Mouse (Mus musculus): ENCODE results near the gene Nkain4.

Gene Nkain4

GRCm38 (mm10) chr2:180954061-180955047, at the start of gene Nkain4:
Gene Nkain4, minus strand, starts transcription at chr2:180954699.
- DNase-seq (ENCODE audit: extremely low spot score) = peak; percentile 85

DNA sequence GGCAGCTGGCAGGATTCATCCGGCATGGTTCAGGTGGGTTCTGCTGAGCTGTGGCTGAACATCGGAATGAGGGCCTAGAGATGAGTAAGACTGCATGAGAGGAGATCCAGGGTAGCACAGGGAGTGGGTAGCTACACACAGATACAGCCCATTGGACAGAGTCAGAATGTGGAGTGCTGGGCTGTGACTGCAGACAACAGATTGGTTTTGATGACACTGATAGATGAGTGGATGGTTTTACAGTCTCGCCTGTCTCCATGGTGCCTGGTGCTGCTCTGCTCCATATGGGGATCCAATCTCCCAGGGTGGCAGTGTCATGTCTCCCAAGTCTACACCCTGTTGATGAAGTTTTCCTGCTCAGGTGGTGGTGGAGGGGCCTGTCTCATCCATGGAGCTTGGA, 42.4 kb upstream of the Nkain4 start:
- no peak for DNase-seq (ENCODE audit: extremely low spot score)

DNA sequence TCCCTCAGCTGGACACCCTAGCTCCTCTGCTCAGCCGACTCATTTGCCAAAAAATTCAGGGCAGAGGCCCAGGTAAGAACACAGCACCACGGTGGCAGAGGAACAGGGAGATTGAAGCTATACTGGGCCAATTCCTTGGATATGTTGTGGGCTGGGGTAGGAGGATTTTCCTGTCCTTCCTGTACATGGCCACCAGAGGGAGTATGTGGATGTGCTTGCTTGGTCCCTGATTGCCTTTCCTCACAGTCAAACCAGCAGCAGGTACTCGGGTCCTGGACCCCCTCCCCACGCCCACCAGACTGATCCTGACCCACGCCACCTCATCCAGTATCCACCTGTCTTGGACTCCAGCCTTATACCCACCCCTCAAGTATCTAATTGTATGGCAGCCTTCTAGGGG, 41.9 kb upstream of the Nkain4 start:
- DNase-seq (ENCODE audit: extremely low spot score) = peak; percentile 48

GRCm38 (mm10) chr2:180995457-180995856, 41.0 kb upstream of the Nkain4 start:
- DNase-seq (ENCODE audit: extremely low spot score) = no peak

GRCm38 (mm10) chr2:180994360-180994759, 39.9 kb upstream of the Nkain4 start:
- DNase-seq (ENCODE audit: extremely low spot score) = no peak

DNA sequence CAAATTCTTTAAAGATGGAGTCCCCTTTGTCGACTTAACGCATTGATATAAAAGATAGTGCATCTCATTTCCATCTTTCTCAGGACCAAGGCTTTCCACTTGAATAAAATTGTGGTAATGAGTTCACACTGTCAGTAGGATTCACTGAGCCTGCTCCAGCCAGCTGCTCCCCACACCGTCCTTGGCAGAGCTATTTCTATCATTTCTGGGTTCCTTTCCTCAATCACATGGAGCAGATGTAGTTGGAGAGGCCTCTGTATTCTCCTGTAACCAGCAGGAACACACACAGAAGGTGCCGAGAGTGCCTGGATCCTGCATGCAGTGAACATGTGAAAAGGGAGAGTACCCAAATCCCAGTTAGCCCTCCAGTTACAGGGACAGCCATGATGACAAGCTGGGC, 35.8 kb upstream of the Nkain4 start:
- DNase-seq (ENCODE audit: extremely low spot score) = no peak

DNA sequence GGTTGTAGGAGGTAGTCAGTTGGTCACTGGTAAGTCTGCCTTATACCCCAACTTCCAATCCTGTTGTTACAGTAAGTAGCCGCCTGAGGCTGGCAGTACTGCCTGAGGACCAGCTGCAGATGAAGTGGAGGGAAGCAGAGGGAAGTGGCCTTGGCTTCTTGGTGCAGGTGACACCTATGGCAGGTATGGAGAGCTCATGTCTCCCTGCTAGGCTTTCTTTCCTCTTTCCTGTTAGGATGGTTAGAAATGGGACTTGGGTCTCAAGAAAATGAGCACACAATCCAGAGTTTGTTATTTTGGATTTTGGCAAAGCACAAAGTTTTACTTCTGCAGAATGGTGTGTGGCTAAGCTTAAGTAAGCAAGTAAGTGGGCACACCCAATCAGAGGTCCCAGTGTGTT, 34.4 kb upstream of the Nkain4 start:
- no peak for DNase-seq (ENCODE audit: extremely low spot score)

GRCm38 (mm10) chr2:180988347-180988913, 33.9 kb upstream of the Nkain4 start:
- DNase-seq (ENCODE audit: extremely low spot score) = no peak

DNA sequence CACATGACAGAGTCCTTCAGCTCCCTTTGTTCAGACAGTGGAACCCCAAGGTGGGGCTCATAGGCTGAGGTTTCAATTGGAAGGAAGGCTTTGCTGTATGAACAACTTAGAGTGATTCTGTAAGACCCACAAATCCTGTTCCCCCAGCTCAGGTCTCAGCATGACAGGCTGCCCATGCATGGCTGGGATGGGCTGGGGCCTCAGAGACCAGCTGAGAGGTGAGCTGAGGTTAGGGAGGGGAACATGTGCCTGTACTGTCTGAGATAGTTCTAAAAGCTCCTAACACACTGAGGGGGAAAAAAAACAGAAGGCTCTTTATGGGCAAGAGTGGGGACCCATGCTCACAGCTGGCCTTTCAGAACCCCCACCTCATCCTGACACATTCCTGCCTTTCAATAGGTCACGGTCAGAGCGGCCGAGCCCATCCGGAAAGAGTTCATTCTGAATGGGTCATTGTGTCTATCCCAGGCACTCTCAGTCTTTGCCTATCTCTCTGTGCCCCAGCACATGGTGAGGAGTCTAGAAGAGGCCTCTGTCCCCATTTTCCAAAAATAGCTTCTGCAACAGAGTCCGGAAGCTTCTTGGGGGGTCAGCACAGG, 33.0 kb upstream of the Nkain4 start:
- no peak for DNase-seq (ENCODE audit: extremely low spot score)

DNA sequence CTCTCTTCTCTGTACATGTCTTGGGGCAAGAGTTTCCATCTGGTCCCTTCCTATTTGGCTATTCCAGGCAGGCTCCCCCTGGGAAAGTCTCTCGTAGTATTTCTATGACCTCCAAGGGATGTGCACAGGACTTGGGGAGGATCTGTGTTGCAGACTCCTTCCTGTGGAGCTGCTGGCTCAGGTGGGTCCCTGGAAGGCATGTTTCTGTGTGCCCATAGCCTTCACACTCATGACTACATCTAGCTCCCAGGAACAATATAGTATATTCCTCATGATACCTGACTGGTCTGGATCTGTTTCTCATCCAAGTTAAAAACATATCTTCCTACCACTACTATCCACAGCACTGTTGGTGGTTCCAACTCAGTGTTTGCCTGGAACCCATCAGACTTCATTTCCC, 32.5 kb upstream of the Nkain4 start:
- no peak for DNase-seq (ENCODE audit: extremely low spot score)

- DNase-seq (ENCODE audit: extremely low spot score) = no peak
Observed at GRCm38 (mm10) chr2:180986449-180986848, 31.9 kb upstream of the Nkain4 start, which contains the start of gene Col20a1. Gene Col20a1, plus strand, starts transcription at chr2:180986535.

DNA sequence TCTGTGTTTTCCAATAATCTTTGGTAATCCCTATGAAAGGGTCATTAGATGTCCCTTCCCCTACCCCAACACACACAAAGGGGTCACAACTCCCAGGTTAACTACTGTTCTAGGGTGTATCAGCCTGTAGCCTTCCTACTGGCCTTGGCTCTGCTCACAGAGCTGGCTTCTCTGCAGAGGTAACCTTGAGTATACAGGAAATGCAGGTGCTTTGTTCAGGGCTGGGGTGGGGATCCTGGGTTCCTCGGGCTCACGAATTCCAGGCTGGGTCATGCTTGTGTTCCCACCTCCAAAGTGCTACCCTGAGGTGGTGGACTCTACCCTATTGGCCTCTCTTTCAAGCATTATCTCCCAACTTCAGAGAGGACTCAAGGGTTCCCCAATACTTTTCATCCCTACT, 31.1 kb upstream of the Nkain4 start:
- DNase-seq (ENCODE audit: extremely low spot score) = no peak

DNA sequence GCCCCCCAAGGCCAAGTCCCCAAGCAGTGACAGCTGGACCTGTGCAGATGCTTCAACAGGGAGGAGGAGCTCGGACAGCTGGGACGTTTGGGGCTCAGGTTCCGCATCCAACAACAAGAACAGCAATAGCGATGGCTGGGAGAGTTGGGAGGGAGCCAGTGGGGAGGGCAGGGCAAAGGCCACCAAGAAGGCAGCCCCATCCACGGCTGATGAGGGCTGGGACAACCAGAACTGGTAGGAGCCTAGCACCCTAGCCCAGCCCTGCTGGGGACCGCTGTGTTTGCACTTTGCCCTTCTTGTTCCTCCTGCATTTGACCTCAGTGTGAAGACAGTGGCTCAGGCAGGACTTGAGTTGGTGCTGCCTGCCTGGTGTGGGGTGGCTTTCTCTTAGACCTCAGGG, 26.6 kb upstream of the Nkain4 start:
- no peak for DNase-seq (ENCODE audit: extremely low spot score)

DNA sequence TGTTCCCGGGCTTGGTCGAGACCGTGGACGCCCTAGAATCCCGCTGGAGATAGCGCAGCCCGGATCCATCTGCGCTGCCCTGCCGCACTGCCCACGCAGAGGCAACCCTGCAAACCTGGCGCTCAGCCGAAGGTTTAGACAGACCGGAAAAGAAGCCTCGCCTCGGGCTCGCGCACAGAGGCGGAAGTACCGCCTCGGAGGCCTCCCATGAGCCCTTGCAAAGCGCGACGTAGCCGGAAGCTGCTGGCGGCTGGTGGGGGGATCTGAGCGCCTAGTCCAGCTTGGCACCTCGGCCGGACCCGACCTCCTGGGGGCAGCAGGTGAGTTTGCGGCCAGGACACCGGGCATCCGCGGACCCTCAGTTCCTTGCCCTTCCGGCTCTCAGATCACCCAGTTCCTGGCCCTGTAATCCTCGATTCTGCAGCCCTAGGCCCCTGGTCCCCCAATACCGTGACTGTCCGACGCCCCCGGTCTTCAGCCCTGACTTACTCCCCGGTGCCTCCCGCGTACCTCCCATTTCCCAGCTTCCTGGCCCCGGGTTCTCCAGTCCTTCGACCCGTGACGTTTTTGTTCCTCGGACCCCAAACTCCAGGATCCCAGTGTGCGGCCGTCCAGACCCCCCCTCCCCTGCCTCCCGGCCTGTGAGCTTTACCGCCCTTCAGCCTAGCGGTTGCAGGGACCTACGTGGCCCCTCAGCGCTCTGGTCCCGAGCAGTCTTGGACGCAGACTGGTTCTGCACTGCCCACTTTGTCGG, 12.7 kb upstream of the Nkain4 start, which contains the start of gene Arfgap1:
Gene Arfgap1, plus strand, starts transcription at position 216 of the 754 bp plus-strand sequence.
- DNase-seq (ENCODE audit: extremely low spot score) = peak; percentile 87

DNA sequence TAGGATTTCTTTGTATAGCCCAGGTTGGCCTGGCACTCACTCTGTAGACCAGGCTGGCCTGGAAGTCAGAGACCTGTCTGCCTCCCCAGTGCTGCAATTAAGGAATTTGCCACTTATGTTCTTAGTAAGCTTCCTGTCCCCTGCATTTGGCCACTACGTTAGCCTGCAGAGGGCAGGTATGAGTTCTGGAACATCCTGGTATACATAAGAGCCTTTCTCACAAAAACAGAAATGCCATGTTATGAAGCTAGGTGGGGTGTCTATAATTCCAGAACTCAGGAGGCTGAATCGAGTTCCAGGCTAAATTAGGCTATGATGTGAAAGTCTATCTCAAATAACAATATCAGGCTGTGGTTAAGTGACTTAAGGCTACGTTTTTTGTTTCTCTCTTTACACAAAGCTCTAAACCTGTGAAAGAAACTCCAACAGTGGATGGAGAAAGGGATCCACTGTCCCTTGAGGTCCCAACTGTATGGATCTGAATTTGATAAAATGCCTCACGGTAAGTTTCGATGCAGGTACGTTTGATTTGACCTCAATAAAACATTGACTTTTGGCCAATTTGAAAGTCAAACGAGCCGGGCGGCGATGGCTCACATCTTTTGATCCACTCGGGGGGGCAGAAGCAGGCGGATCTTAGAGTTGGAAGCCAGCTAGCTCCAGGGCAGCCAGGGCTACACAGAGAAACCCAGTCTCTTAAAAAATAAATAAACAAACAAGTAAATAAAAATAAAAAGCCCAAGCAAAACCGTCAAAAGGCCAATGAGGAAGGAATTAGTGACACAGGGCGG, 11.8 kb upstream of the Nkain4 start:
- no peak for DNase-seq (ENCODE audit: extremely low spot score)

- peak; percentile 78 for DNase-seq (ENCODE audit: extremely low spot score)
Observed at GRCm38 (mm10) chr2:180963956-180964355, 9.5 kb upstream of the Nkain4 start.

GRCm38 (mm10) chr2:180962616-180963308, 8.3 kb upstream of the Nkain4 start:
- no peak for DNase-seq (ENCODE audit: extremely low spot score)

- no peak for DNase-seq (ENCODE audit: extremely low spot score)
Observed at GRCm38 (mm10) chr2:180960187-180960586, 5.7 kb upstream of the Nkain4 start.

GRCm38 (mm10) chr2:180959605-180960004, 5.1 kb upstream of the Nkain4 start:
- no peak for DNase-seq (ENCODE audit: extremely low spot score)

DNA sequence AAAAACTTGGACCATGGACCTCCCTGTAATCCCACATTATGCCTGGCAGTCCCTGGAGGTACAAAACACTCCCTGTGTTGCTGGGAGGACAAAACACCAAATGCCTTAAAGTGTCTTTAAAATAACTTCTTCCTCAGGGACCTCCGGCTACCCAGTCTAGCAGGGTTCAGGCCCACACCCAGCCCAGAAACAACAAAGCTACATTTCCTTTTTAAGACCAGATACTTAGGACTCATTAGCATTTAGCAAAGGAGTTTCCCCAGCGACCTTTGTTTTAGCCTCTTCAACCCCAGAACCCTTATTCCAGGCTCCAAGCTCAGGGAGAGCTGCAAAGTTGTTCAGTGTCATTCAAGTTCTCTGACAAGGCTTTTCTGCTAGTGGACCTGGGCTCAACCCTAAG, 861 bp downstream of the Nkain4 start:
- DNase-seq (ENCODE audit: extremely low spot score) = no peak
